Mouse (Mus musculus): Measurements from ENCODE around the gene Lypd6b.

Gene Lypd6b

DNA sequence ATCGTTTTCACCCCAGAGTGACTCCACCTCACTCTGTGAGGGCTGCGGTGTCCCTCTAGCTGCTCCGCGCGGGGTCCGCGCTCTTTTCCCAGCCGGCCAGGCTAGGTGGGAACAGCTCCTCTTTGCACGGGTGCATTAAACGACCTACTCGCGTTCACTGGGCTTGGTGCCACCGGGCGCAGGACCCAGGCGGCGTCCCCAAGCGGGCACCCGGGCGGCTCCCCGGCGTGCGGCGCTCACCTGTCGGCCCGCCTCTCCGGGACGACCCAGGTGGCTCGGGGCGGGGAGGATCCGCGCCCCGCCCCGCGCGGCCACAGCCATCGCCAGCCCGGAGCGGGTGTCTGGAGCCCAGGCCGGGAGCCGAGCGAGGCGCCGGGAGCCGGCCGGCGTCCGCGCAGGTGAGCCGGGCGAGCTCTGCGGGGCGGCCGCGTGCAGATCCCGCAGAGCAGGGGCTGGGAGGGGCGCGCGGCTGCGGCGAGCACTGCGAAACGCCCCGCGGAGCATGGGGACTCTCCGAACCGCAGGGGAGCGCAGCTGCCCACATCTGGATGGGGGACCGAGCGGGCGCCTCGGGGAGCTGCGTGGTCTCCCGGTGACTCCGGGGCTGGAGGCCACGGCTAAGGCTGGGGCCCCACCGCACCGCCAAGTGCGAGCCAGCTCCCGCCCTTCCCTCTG is at the start of gene Lypd6b:
Lypd6b (plus strand) TSS at position 313 of the 675 bp plus-strand sequence.
- peak; percentile 34 for DNase-seq

DNA sequence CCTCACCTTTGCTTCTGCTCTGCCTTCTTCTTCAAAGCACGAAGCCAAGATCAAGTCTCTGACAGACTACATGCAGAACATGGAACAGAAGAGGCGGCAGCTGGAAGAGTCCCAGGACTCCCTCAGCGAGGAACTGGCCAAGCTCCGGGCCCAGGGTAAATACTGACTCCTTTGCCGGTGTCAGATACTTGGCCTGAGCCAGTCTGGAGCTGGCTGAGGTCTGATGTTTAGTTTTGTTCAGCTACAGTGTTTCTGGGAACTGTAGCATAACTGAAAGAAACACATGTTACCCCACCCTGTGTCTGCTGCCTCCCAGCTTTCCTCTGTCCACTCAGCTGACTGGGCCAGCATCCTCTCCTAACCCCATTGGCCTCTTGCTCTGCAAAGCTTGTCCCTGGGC is 48.4 kb upstream of the Lypd6b start:
- DNase-seq: peak; percentile 42

DNA sequence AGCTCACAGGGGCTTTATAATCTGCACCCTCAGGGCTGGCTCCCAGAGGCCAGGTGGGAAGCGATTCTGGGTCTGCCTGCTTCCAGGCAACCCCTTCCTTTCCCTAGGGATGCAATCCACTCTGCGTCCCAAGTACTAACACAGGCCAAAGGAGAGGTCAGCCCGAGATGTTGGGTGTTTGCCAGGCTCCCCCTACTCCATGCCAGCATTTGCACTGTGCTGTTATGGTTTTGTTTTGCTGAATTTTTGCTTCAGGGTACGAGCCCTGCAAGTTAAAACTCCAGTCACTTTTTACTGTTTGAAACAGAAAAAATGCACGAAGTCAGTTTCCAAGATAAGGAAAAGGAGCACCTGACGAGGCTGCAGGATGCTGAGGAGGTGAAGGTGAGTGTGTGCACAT is 46.5 kb upstream of the Lypd6b start:
- DNase-seq: no peak

DNA sequence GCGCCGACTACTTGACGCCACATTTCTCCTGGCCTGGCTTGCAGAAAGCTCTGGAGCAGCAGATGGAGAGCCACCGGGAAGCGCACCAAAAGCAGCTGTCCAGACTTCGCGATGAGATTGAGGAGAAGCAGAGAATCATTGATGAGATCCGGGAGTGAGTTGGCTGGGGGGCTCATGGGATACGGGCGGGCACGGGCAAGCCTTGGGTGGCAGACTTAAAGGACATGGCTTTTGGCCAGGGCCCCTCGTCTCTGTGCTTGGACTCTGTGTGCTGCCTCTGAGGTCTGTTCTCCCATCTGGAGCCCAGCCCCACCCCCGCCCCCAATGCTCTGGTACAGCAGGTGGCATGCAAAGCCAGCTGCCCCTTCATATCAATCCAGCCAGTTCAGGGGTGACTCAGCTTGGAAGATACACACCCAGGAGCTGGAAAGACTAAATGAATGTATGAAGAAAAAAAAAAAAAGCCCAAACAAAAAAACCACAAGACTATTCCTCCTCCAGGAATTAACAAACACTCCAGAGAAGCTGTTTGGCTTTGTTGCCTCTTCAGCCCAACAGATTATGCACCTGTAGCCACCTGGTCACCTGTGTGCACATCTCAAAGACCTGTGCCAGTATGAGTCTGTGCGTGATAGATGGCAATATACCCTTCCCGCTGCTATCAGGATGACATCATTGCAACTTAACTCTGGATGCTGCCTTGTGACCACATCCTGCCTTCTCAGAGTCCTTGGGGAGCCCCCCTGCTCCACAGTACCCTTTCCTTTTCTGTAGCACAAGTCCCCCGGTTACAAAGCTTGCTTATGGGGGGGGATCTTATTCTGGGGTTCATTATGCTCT is 45.4 kb upstream of the Lypd6b start:
- no peak for DNase-seq

DNA sequence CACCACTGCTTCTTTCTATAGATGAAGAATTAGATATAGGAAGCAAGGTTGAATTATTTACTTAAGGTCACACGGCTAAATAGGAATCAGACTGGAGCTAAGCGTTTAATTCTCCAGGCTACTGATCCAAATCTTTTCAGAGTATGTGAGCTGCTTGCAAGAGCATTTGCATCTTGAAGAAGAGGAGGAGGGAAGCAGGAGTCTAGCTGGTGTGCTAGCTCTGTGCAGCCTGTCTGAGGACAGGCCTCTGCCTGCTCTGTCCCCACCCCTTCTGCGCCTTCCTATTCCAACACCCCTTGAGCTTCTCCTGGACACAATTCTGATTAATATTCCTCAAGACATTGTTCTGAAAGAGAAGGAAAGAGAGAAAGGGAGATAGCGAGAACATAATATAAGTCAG is 44.6 kb upstream of the Lypd6b start:
- no peak for DNase-seq

DNA sequence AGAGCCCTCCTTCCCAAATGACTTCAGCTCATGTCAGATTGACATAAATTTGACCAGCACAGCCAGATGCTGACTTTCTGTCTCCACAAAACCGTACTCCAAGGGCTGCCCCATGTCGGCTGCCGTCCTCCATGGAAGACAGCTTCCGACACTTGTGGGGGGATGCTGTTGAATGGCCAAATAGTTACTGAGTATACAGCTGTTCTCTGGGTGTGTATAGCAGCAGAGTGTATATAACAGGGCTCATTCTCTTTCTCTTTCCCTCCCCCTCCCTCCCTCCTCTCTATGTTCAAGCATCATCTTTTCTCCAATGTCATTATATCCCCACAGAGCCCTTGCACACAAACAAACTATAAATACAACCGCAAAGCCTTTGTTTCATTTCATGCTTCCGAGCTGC is 43.7 kb upstream of the Lypd6b start:
- no peak for DNase-seq

DNA sequence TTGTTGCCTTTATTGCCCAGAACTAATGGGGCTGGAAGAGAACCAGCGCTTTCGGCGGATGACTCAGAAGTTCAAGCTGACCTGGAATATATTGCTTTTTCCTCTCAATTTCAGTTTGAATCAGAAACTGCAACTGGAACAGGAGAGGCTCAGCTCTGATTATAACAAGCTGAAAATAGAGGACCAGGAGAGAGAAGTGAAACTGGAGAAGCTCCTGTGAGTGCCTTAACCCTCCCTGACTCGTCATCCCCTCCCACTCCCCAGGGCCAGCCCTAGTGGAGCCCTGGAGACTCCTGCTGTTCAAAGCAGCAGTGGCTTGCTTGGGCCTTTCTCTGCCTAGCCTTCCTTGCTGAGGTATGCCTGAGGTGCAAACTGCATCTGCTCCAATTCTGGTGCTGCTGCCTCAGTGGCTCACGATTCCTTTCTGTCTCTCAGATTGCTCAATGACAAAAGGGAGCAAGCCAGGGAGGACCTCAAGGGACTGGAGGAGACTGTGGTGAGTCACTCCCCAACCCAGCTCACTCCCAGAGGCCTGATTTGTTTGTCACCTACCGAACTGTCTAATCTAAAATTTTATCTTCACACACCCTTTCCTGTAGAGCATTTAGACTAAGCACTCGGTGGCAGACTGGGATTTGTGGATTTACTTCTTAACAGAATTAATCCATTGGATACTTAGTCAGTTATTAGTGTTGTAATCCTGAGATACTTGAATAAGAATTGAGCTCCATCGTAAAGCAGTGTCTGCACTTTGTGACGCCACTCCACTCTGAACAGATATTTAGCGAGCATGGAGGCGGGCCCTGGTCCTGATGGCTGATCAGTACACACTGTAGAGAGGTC is 43.0 kb upstream of the Lypd6b start:
- no peak for DNase-seq

DNA sequence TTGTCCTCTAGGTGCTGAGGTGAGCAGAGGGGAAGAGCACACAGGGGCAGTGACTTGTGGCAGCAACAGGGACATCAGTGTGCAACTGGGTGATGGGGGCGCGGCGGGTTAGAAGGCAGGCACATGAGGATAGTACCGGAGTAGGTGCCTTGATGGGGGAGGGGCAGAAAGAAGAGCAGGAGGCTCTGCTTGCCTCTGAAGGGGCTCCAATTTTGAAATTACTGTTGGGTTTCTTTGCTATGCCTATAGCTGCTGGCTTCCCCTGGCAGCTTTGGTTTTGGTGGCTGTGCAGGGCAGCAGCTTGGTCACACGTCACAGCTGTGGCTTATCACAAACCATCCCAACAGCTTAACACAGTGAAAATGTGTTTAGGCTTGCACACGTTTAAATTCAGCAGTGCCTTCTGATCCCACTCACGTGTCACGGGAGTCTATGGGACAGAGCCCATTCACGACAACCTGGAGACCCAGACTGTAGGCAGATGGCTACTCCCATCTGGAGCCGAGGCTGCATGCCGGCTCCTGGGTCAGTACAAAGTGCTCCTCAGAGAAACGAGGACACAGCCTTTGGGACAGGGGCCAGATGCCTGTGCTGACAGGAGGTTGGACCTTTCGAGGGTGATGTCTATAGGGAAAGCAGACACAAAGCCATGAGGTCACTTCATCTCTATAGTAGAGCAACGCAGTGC is 42.2 kb upstream of the Lypd6b start:
- DNase-seq: no peak

DNA sequence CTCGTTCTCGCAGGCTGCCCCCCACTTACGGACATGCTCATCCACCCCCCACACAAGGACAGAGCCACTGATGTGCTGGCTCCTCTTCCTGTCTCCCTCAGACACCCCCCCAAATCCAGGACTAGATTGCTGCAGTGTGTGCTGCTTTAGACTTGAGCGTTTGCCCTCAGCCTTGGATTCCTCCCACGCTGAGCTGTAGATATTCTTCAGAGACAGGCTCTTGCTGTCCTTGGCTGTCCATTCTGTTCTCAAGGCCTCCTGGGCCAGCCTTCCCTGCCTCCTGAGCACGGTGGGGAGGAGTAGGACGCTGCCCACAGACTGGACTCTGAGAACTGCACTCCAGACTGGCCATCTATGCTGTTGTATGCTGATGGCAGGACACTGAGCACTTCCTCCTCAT is 40.5 kb upstream of the Lypd6b start:
- no peak for DNase-seq

DNA sequence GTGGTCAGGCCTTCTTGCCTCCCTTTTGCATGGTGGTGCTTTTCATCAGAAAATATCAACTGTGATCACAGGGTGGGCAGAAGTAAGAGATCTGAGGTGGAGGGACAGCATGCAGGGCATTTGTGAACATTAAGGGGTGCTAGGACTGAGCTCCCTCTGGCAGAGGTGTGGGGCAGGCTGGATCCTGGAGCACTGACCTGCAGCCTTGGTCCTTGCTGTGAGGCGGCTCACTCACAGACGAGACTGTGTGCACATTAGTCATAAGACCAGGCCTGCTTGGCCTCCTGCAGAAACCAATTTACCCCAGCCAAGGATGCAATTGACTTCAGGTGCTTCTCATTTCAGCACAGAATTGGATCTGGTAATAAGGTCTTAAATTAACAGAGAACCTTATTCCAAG is 39.8 kb upstream of the Lypd6b start:
- DNase-seq: no peak

DNA sequence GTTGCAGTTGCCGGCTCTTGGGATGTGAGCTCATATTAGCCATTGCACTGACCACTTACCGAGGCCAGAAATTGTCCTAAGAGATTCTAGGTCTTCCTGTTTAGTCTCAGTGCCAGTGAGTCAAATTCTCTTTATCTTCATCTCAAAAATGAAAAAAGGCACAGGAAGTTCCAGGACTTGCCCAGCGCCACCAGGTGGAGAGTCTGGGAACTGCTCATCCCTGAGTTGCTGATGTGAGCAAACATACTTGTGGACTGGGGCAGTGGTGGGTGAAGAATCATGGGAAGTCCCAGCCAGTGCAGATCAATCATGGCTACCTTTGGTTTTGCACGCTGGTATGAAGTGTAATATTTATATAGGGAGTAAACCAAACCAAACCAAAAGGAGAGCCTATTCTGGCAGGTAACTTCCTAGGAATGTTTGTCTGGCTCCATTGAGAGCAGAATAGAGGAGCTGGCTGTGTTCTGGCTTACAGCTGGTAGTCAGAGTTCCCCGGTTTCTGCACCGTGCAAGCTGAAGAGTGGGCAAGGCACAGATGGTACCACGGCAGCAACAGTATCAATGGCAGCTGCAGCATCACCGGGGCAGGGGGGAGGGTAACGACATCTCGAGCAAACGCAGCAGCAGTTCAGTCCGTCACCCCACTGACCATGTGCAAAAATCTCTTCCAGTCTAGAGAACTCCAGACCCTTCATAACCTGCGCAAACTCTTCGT is 38.7 kb upstream of the Lypd6b start:
- DNase-seq: no peak

DNA sequence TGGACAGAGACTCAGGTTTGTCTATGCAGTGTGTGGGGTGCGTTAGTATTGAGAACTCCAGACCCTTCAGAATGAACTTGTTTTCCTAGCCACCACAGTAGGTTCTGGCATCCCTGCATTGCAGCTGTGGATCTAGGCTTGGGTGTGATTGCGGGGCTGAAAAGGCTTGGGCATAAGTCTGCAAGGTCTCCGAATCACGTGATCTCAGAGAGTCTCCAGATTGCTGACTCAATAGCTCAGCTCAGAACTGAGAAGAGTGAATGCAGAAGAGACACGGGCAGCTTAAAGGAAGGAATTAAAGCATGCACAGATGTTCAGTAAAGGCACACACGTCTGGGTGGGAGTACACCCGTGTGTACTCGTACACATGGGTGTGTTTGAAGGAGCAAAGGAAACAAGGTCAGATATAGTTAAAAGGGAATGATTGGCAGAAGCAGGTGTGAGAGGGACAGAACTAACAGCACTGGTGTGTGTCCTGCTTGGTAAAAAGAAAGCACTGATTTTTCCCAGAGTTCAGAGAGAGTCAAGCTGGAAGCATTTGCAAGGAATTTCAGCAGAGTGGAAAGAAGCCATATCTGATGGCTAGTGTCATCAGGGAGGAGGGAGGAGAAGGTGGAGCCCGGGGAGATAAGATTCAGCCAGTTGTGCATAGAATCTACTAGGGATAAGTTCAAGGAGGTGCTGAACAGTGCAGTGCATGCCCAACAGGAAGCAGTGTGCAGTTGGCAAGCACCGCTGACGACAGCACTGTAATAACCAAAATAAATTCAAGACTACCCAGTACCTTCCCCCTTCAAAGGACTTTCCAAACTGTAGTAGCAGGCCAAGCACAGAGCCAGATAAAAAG is 37.5 kb upstream of the Lypd6b start:
- no peak for DNase-seq

DNA sequence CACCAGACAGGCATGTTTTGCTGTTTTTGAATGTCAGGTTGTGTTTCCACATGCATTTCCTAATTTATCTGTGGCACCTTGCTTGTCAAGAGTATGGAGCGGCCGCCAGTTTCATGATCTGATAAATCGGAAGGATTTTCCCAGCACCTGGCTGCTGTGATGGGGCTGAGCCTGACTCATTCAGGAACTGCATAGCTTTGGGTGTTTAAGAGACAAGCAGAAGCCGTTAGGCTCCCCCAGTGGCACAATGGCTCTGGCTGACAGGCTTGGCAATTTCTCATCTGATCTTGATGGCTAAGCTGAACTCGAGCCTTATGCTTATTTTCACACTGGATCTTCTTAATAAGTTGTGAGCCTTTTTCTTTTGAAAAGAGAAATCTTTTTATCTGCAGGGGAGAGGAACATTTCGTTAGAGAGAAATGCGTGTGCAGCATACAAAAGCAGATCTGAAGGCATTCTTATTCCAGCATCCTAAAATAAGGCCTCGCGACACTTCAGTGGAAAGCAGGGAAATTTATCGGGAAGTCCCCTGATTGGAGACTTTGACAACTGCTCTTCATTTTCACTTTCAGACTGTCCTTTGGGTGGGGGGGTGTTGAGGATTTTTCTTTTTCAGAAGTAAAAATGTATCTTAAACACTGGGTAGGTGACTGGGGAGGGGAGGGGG is 35.8 kb upstream of the Lypd6b start:
- no peak for DNase-seq

DNA sequence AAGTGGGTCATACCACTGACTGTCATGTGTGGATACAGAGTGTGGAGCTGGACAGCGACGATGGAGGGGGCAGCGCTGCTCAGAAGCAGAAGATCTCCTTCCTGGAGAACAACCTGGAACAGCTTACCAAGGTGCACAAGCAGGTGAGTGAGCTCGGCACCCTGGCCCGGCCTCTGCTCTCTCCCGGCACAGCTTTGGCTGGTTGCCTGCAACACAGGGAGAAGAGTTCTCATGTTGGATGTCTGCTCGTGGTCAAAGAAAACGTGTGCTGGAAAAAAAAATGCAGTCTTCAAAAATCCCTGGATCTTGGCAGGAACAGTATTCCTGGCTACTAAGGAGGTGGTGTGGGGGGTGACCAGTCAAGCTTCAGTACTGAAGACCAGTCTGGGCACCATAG is 35.3 kb upstream of the Lypd6b start:
- DNase-seq: no peak

DNA sequence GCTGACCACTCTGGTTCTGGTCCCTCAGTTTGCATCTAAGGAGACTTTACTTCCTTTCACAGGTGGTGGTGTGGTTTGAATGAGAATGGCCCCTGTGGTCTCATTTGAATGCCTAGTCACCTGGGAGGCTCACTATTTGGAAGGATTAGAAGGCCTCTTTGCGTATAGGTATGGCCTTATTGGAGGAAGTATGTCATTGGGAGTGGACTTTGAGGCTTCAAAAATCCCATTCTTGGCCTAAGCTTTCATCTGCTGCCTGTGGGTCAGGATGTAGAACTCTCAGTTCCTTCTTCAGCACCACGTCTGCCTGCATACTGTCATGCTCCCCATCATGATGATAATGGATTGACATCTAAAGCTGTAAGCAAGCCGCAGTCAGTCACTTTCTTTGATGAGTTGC is 34.4 kb upstream of the Lypd6b start:
- DNase-seq: no peak

DNA sequence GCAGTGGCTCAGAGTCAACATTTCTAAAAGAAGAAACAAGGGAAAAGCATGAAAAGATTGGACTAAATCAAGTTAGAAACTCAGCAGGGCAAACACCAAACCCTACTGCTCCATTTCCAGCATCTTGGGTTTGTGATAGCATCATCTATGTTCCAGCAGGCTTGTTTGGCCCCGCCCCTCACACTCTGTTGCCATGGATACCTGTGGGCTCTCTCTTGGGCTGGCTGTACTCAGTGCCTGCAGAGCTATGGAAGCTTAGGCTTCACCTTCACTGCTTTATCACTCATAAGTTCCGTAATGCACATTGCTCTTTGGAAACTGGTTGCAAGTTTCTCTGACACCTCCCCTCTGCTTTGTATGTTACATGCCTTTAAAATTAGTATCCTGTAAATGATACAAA is 32.4 kb upstream of the Lypd6b start:
- no peak for DNase-seq

DNA sequence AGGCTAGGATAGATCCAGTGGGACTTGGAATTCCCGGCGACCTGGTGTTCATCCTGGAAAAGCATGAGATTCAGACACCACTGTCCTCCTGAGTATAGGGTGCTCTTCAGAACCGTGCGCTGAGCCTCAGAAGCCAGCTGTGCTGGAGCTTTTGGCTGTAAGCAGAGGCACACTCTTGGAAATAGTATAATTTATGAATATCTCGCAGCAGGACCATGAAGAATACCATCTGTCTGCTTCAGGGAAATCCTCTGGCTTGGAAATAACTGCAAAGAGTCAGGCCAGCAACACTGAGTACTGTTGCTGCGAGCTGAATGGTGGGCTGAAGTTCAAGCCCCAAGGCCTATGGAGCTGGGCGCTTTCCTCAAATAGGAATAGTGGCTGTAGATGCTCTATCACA is 29.9 kb upstream of the Lypd6b start:
- DNase-seq: no peak

DNA sequence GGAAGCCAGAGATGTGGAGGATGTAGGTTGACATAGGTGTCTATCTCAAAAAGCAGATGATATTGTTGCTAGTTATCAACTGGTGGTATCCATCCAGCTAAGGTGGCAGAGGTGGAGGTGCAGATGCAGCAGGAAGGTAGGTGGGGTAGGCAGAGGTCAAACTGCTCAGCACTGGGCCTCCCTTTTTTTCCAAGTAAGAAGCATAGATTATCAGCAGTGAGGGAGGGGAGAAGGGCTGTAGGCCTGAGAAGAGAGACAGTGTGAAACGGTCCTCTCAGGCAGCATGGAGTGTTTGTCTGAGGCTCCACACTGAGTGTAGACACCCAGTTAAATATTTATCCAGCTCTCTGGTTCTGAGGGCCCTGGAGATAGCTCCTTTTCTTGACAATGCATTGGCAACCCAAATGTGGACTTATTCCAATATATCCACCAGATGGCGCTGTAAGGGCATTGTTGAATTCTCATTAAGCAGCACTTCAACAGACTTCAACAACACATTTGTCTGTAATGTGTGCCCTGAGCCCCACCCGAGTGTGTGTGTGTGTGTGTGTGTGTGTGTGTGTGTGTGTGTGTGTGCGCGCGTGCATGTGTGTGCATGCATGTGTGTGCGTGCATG is 23.0 kb upstream of the Lypd6b start:
- peak; percentile 62 for DNase-seq

DNA sequence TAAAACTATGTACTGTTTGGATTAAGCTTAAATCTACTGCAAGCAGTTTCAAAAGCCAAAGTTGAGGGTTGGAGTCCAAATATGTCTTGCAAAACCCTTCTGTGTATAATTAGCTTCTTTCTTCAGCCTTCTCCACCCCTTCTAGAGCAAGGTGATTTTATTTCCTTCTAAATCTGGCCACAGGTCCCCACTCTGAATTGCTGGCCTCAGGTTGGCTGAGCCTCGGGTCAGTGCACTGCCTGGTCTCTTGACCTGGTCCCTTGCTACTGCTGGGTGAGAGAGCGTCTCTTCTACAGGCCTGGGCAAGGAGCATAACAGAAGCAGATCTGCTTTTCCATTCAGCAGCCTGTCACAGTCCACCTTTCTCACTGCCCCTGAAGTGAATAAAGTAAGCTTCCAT is 18.6 kb upstream of the Lypd6b start:
- DNase-seq: no peak

DNA sequence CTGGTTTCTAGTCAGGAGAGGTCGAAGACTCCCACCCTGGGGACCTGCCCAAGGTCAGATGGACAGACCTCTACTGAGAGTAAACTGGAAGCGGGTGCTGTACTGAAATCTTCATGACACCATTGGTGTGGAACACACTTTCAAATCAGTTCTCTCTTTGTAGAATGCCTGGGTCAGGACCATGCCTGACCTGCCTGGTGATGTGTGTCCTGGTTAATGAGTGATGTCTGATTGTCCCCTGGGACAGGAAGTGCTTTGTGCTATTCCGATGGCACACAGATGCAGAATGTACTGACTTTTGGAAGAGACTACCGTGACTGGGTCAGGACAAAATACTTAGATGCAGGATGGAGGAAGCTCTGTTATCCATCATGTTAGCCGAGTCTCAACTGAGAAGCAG is 17.0 kb upstream of the Lypd6b start:
- no peak for DNase-seq
